Mouse (Mus musculus): ENCODE data around the gene Brsk1. TPM values are rescaled to one million over a fixed set of nuclear protein-coding genes. Genes with fewer than 3 reads are reported as not detected.
A peak's percentile ranks its signal among the peaks of the same experiment; 100 is the strongest.

Brsk1 gene
- polyA plus RNA-seq, 1 experiment from 2014 or later: 6.8 TPM

DNA sequence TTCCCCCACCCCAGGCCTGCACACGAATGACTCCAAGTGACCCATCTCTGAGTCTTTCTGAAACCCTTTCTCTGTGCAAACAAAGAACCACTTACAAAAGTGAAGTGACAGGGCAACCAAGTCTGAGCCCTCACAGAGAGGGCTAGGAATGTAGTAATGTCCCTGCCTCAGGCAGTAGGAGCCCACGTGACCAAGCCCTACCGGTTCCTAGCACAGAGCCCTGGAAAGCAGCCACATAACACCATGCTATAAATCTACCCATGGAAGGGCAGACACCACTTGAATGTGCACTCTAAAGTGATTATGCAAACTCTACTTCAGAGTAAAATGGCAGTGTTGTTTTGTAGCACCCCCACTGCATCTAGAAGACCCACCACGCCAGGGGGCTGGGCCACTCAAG, 18.4 kb upstream of the Brsk1 start:
- H3K9me3 ChIP-seq: no peaks in the 10 kb centered on the region
- H3K36me3 ChIP-seq: peaks cover 82% of the 10 kb centered on the region
- no peaks in the 10 kb centered on the region for H3K4me1 ChIP-seq (replicated peaks)
- no peak overlapping the region for H3K27ac ChIP-seq
- H3K4me2 ChIP-seq (replicated peaks): no peak overlapping the region
- 79% methylated on average over 4 of the region's 4 CpGs for WGBS
- no peaks in the 10 kb centered on the region for H3K27me3 ChIP-seq
- H3K9ac ChIP-seq (replicated peaks): no peak overlapping the region
- H3K4me3 ChIP-seq (replicated peaks): no peak overlapping the region
- no peak for ATAC-seq

GRCm38 (mm10) chr7:4674114-4674731, 16.2 kb upstream of the Brsk1 start:
- Histone ChIP-seq H3K4me1 (replicated peaks) (no peaks in the 10 kb centered on the region), H3K9me3 (no peaks in the 10 kb centered on the region), H3K4me3 (replicated peaks) (no peak overlapping the region), H3K9ac (replicated peaks) (no peak overlapping the region; the same call in 1 of the 2 replicates), H3K27me3 (no peaks in the 10 kb centered on the region), H3K4me2 (replicated peaks) (no peak overlapping the region), H3K36me3 (peaks cover 74% of the 10 kb centered on the region), H3K27ac (no peak overlapping the region)
- no peak for ATAC-seq
- 94% methylated on average over 12 of the region's 12 CpGs for WGBS

DNA sequence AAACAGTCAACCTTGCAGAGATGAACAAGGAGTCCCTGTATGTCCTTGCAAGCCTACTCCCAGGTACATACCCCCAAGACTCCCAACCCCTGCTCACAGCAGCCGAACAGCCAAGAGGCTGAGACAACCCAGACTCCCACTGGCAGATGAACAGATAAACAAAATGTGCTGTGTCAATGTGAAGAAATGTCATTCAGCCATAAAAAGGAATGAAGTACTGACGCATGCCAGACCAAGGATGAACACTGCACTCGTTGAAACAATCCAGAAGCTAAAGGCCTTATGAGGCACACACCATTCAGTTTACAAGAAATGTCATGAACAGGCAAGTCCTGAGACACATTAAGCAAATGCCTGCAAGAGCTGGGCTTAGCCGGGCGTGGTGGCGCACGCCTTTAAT, 15.2 kb upstream of the Brsk1 start:
- 92% methylated on average over 7 of the region's 7 CpGs for WGBS
- no peak for ATAC-seq
- no peak overlapping the region for H3K9ac ChIP-seq (replicated peaks)
- H3K36me3 ChIP-seq: peaks cover 72% of the 10 kb centered on the region
- H3K4me1 ChIP-seq (replicated peaks): no peaks in the 10 kb centered on the region
- H3K27me3 ChIP-seq: no peaks in the 10 kb centered on the region
- no peaks in the 10 kb centered on the region for H3K9me3 ChIP-seq
- no peak overlapping the region for H3K27ac ChIP-seq
- no peak overlapping the region for H3K4me3 ChIP-seq (replicated peaks)
- H3K4me2 ChIP-seq (replicated peaks): no peak overlapping the region

DNA sequence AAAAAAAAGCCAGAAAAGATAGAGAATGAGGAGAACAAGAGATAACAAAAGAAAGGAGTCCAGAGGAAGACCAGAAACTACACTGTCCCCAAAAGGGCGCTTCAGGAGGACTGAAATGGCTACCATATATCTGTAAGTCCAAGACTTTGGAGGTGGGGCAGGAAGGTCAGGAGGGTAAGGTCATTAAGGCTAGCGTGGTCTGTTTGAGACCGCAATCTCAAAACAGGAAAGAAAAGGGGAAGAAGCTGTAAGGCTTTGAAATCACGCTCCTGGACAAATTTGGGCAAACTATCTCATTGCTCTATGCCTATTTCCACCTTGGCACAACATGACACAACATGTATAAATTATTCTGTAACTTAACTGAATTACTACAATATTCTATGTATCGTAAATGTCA, 7.1 kb upstream of the Brsk1 start:
- no peak overlapping the region for H3K9ac ChIP-seq (replicated peaks)
- no peaks in the 10 kb centered on the region for H3K27me3 ChIP-seq
- no peak overlapping the region for H3K4me3 ChIP-seq (replicated peaks)
- no peak overlapping the region for H3K4me2 ChIP-seq (replicated peaks)
- H3K9me3 ChIP-seq: no peaks in the 10 kb centered on the region
- WGBS: 94% methylated on average over 5 of the region's 5 CpGs
- H3K4me1 ChIP-seq (replicated peaks): peaks cover 15% of the 10 kb centered on the region
- ATAC-seq: no peak
- peaks cover 27% of the 10 kb centered on the region for H3K36me3 ChIP-seq
- no peak overlapping the region for H3K27ac ChIP-seq

- WGBS: 1% methylated on average over 13 of the region's 13 CpGs
- peaks cover 27% of the 10 kb centered on the region for H3K36me3 ChIP-seq
- no peaks in the 10 kb centered on the region for H3K9me3 ChIP-seq
- H3K27me3 ChIP-seq: no peaks in the 10 kb centered on the region
- H3K4me2 ChIP-seq (replicated peaks): peak overlapping the region; percentile 95
- H3K4me3 ChIP-seq (replicated peaks): peak overlapping the region; percentile 80
- peak overlapping the region; percentile 68 for H3K9ac ChIP-seq (replicated peaks)
- H3K27ac ChIP-seq: 0 out of 2 replicates have a peak overlapping the region, but pooled peaks have one; percentile 70
- ATAC-seq: peak; percentile 0; the same call in 1 of the 2 replicates
- H3K4me1 ChIP-seq (replicated peaks): peaks cover 15% of the 10 kb centered on the region
Measured at GRCm38 (mm10) chr7:4684203-4684602, 6.2 kb upstream of the Brsk1 start.

DNA sequence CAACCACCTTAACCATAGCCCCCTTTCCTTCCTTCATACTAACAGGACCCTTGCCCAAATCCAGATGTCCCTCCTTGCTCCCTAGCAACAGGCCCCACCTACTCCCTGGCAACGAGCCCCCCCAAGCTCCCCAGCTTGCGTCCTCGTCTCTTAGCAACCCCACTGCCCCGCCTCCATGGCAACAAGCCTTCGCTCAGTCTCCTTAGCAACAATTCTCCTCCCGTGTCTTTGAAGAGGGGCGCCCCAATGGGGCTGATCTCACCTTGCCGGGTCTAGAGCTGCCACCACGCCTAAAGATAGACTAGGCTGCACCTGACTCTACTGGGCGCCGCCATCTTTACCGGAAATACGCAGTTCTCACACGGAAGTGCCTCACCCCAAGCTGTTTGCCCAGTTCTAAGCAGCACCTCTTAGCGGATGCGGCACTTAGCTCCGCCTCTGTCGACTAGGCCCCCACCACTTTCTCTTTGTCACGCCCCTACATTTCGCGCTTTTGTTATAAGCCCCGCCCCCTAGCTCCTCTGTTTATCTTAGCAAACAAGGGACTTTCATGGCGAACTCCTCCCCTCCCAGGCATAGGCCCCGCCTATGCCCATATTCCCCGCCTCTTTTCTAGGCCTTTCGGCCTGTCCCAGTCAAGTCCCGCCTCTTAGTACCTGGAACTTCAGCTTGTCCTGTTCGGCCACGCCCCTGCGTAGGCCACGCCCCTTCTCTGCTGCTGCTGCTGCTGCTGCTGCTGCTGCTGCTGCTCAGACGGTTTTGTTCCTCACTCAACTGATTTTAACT, 5.6 kb upstream of the Brsk1 start, which contains the start of gene Hspbp1:
Hspbp1 (minus strand) TSS at position 437 of the 786 bp plus-strand sequence.
- Histone ChIP-seq H3K4me2 (replicated peaks) (peak within 1 kb of the TSS; percentile 95), H3K9me3 (no peaks in the 10 kb centered on the region), H3K36me3 (peaks cover 25% of the 10 kb centered on the region), H3K4me3 (replicated peaks) (peak within 1 kb of the TSS; percentile 80), H3K27me3 (no peaks in the 10 kb centered on the region), H3K9ac (replicated peaks) (peak within 1 kb of the TSS; percentile 68), H3K27ac (peak within 1 kb of the TSS; percentile 70; the same call in 1 of the 2 replicates), H3K4me1 (replicated peaks) (peaks cover 15% of the 10 kb centered on the region)
- under 1% methylated on average over 32 of the region's 32 CpGs for WGBS
- ATAC-seq: peak; percentile 99

DNA sequence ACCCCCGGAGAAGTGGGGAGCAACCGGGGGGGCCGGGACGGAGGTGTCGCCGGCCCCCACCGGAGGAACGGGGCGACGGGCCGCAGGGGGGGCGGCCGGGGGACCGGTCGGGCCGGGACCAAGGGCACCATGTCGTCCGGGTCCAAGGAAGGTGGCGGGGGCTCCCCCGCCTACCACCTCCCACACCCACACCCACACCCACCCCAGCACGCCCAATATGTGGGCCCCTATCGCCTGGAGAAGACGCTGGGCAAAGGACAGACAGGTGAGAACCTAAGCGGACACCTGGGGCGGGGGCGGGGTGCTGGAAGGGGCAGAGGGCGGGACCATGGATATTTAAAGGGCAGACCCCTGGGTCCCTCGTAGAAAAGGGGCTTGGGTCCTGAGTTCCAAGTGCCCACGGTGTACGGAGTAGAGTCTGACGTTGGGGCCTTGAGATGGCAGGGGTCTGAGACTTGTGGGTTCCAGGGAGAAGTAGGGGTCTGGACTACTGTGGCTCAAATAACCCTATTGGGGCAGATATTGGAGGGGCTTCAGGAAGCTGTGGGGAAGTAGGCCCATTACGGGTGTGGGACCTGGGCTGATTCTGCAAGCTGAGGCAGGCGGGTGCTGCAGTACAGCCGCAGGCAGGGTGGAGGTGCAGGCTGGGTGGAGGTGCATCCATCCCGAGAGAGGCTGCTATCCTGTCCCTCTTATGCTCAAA, 698 bp downstream of the Brsk1 start:
- Histone ChIP-seq H3K27ac (peak overlapping the region; percentile 97), H3K4me2 (replicated peaks) (peak overlapping the region; percentile 76), H3K4me1 (replicated peaks) (peaks cover 21% of the 10 kb centered on the region), H3K9ac (replicated peaks) (peak overlapping the region; percentile 100), H3K27me3 (no peaks in the 10 kb centered on the region), H3K4me3 (replicated peaks) (peak overlapping the region; percentile 93), H3K9me3 (no peaks in the 10 kb centered on the region), H3K36me3 (peaks cover 35% of the 10 kb centered on the region)
- 3% methylated on average over 32 of the region's 35 CpGs for WGBS
- ATAC-seq: peak; percentile 75

- WGBS: 66% methylated on average over 6 of the region's 6 CpGs
- Histone ChIP-seq H3K36me3 (peaks cover 54% of the 10 kb centered on the region), H3K9me3 (no peaks in the 10 kb centered on the region), H3K4me3 (replicated peaks) (no peak overlapping the region), H3K9ac (replicated peaks) (no peak overlapping the region), H3K4me1 (replicated peaks) (peaks cover 21% of the 10 kb centered on the region), H3K27ac (no peak overlapping the region), H3K27me3 (no peaks in the 10 kb centered on the region), H3K4me2 (replicated peaks) (no peak overlapping the region)
- no peak for ATAC-seq
Measured at GRCm38 (mm10) chr7:4693004-4693403, 2.6 kb downstream of the Brsk1 start.

DNA sequence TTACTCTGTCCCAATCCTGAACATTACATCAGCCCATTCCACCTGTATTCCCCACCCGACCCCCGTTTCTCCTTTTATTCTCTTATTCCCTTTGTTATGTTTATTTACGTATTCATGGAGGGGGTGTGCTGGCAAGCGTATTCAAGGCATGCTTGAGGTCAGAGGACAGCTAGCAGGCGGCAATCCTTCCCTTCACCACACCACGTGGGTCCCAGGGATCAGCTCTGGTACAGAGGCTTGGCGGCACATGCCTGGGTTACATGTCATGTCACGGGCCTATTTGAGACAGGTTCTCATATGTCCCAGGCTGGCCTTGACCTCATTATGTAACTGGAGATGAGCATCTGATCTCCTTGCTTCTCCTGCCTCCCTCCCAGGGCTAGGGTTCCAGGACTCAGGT, 11.9 kb downstream of the Brsk1 start:
- WGBS: 33% methylated on average over 8 of the region's 8 CpGs
- no peak for ATAC-seq

GRCm38 (mm10) chr7:4703195-4703594, 12.8 kb downstream of the Brsk1 start:
- H3K9me3 ChIP-seq: no peaks in the 10 kb centered on the region
- H3K4me2 ChIP-seq (replicated peaks): no peak overlapping the region
- H3K27ac ChIP-seq: no peak overlapping the region
- 95% methylated on average over 7 of the region's 7 CpGs for WGBS
- no peak overlapping the region for H3K4me3 ChIP-seq (replicated peaks)
- no peak for ATAC-seq
- H3K27me3 ChIP-seq: no peaks in the 10 kb centered on the region
- H3K9ac ChIP-seq (replicated peaks): no peak overlapping the region
- peaks cover 95% of the 10 kb centered on the region for H3K36me3 ChIP-seq
- H3K4me1 ChIP-seq (replicated peaks): peaks cover 6% of the 10 kb centered on the region; the same call in 1 of the 2 replicates

More for the DNA sequence above, 11.9 kb downstream of the Brsk1 start:
- peaks cover 95% of the 10 kb centered on the region for H3K36me3 ChIP-seq
- H3K4me3 ChIP-seq (replicated peaks): no peak overlapping the region
- H3K27me3 ChIP-seq: no peaks in the 10 kb centered on the region
- H3K9ac ChIP-seq (replicated peaks): no peak overlapping the region
- no peaks in the 10 kb centered on the region for H3K9me3 ChIP-seq
- H3K27ac ChIP-seq: peak overlapping the region; percentile 25; the same call in 1 of the 2 replicates
- peaks cover 6% of the 10 kb centered on the region; the same call in 1 of the 2 replicates for H3K4me1 ChIP-seq (replicated peaks)
- no peak overlapping the region for H3K4me2 ChIP-seq (replicated peaks)

DNA sequence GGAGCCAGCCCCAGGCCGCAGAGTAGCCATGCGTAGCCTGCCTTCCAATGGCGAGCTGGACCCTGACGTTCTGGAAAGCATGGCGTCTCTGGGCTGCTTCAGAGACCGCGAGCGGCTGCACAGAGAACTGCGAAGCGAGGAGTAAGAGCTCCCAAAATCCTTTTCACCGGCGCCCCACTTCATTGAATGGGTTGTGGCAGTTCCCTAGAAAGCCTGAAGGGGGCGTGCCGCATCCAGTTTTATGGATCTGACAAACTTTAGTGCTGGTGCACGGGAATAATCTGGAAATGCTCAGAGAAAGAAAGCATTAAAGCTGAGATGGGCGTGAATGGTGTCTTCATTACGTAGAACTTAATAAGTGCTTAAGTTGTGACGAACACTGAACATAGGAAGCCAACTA, 14.7 kb downstream of the Brsk1 start:
- Histone ChIP-seq H3K4me1 (replicated peaks) (peaks cover 6% of the 10 kb centered on the region; the same call in 1 of the 2 replicates), H3K9ac (replicated peaks) (no peak overlapping the region), H3K36me3 (peaks cover 95% of the 10 kb centered on the region), H3K27me3 (no peaks in the 10 kb centered on the region), H3K4me3 (replicated peaks) (no peak overlapping the region), H3K27ac (no peak overlapping the region), H3K9me3 (no peaks in the 10 kb centered on the region), H3K4me2 (replicated peaks) (no peak overlapping the region)
- WGBS: 33% methylated on average over 18 of the region's 18 CpGs
- no peak for ATAC-seq

GRCm38 (mm10) chr7:4712594-4712993, 22.2 kb downstream of the Brsk1 start:
- no peak overlapping the region for H3K4me2 ChIP-seq (replicated peaks)
- H3K4me3 ChIP-seq (replicated peaks): no peak overlapping the region
- H3K36me3 ChIP-seq: peaks cover 96% of the 10 kb centered on the region
- no peak for ATAC-seq
- no peaks in the 10 kb centered on the region for H3K27me3 ChIP-seq
- H3K27ac ChIP-seq: no peak overlapping the region
- no peak overlapping the region for H3K9ac ChIP-seq (replicated peaks)
- WGBS: 89% methylated on average over 3 of the region's 3 CpGs
- no peaks in the 10 kb centered on the region for H3K4me1 ChIP-seq (replicated peaks)
- H3K9me3 ChIP-seq: no peaks in the 10 kb centered on the region

Data from midbrain, embryonic 13.5 days (tissue).